Mouse (Mus musculus) NIH3T3 (cell line): ENCODE measurements at regions not wholly inside any gene's neighbourhood (a gene's known extent, or its start where the extent isn't known, plus 50 kb on each side); places are given as distances from the start of the nearest gene placed in this dataset.

Experiments
- DNase-seq: peaks from one replicate; pipeline ENCODE4 v3.0.0-alpha.2; 2012; ENCODE audit warnings: low read depth

GRCm38 (mm10) chr12:112335641-112336040 lies 153.6 kb upstream of the A530016L24Rik start:
- no peak for DNase-seq

DNA sequence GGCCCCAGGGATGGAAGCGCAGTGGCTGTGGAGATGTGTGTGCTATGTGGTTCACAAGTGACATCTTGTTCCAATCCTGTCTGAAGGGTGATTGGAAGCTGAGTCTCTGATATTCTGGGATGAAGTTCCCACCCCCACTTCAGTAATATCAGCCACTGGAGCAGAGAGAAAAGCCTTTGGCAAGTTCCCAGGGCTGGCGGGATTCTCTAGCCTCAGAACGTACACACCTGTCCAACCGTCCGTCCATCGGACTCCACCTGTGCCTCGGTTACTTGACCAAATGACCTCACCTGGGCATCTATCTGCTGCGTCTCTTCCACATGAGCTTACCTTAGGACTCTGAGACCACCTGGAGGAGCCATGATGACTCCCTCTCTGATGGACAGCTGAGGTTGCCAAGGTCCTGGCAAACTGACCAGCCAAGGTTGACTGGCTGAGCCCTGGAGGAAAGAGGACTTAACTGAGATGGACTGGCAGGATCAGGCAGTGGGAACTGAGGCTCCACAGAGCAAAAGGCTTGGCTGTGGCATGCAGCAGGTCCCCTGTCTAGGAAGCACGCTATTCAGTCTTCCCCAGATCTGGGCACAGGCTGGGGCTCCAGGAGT lies 152.5 kb upstream of the A530016L24Rik start:
- no peak for DNase-seq

DNA sequence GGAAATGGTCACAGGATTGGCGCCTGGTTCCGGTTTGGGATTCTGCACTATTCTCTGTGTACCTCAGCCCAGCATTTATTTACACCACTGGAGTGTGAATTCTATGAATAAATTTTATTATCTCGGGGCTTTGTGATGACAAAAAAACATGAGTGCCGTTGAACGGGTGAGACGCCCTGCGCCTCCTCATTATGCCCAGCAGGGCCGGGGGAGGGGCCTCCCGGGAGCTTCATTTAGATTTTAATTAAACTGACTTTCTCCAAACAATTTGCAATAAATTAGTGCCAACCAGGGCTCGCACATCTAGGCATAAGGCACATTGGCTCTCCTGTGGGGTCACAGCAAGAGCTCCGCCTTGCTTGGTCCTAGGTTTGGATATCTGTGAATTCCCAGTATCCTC lies 151.8 kb upstream of the A530016L24Rik start:
- no peak for DNase-seq

DNA sequence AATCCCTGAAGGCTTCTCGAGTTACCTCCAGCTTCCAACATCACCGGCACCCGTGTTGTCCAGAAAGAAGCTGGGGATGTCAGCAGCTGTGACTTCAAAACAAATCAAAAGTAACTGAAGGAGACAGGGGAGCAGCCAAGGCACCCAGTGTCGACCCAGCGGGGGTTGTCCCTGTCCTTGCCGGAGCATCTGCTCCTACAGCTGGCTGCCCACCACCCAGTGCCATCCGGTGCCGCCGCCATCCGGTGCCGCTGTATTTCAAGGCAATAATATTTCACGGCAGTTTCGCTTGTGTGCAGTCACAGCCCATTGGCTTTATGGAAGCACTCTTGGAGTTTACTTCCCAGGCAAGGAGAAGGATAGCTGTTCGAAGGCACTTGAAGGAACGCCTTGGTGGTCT lies 150.3 kb upstream of the A530016L24Rik start:
- DNase-seq = no peak

GRCm38 (mm10) chr12:112339481-112340179 lies 149.6 kb upstream of the A530016L24Rik start:
- DNase-seq = no peak

DNA sequence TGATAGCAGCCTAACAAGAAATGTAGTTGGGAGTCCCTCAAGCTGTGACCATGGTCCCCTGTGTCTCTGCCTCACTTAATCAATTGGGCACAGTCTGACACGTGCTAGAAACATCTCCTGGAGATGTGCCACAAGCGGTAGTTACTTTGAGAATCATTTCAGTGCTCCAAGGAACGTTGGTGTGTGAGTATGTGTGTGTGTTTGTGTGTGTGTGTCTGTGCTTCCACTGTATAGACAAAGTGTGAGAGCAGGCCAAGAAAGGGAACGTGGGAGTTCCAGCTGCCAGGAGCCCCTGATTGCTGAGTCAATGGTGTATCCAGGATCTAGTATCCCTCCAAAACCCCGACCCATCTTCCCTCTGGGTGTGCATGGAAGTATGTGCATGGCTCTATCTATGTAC lies 149.0 kb upstream of the A530016L24Rik start:
- DNase-seq = no peak

DNA sequence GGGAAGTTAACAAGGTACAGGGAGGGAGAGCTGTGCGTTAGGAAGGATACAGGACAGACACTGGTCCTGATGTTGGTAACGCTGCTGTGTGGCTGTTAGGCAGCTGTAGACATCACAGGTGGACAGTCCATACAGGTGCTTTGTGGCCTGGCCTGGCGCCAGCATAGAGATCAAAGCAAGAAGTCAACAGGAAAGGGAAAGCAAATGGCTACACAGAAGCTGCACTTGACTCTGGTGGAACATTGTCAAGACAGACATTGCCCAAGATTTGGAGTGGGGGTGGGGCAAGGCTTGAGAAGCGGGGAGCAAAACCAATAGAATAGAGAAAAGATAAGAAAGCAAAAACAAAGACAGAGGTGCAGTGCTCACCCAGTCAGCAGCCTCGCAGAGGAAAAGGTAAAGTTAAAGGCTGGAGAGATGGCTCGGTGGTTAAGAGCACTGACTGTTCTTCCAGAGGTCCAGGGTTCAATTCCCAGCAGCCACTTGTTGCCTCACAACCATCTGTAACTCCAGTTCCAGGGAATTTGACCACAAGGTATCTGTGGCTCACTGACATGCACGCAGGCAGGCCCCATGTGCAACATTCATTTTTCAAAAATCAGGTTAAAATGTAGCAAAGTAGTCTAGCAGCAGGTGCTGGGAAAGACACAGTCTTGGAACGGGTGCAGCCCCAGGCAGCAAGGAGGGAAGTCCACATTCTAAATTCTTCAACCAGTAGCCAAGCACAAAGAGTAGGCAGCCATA lies 147.3 kb upstream of the A530016L24Rik start:
- no peak for DNase-seq

DNA sequence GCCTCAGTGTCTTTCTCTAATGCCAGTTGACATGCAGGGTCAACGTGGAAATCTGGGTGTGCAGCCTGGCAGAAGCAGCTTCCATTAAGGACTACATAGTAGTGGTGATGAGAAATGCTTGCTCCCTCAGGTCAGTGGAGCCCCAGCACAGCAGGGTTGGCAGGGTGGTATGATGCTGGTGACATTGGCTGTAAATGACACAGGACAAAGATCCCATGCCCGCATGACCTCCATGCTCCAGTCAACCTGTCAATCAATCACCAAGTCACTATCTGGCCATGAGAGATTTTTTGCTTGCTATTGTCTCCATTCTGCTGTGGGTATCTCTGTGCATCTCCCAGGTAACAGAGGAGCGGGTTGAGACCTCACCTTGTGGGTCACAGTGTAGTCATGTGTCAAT lies 146.2 kb upstream of the A530016L24Rik start:
- DNase-seq = no peak

DNA sequence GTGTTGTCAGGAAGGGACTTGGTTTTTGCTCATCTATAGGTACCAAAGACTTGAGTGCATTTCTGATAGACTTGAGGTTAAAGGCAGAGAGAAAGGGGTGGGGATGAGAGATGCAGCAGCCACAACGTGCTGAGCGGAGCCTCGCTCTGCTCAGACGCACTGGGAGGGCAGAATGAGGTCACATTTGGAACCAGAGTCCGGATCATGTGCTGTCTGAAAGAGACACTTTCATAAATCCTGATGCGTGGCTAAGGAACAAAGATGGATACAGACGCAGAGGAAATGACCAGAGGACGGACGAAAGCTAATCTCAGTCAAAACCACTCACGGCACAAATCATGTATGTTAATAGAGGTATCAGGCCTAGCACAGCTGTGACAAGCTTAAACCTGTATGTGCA lies 145.0 kb upstream of the A530016L24Rik start:
- DNase-seq = no peak

DNA sequence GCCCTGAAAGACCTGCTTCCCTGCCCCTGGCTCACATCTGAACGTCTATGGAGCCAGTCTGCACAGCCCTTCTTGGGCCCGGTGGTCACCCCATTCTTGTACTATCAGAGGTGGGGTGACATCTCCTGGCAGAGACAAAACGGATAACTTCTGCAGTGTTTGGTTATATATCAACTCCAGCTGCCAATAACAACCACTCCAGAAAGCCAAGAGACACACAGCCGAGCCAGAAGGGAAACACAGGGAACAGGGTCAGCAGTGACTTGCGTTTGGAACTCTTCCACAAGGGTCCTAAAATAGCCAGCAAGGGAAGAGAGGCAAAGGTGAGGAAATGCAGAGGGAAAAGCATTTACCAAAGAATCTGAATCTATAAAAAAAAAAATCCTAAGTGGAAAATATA lies 143.5 kb upstream of the A530016L24Rik start:
- DNase-seq = no peak

DNA sequence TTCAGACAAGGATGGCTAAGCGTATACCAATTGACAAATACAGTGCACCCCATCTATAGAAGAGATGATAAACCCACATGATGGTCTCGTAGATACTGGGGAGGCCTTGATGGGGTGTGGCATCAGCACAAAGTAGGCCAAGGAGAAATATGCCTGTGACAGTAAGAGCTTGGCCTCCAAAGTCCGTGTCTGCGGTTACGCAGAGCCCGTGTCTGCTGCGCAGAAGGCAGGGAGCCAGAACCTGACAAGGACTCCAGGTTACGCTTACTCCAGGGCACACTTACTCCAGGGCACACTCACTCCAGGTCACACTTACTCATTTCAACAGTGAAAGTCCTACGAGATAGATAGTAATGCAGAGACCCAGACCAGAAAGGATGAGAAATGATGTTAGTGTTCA lies 141.1 kb upstream of the A530016L24Rik start:
- no peak for DNase-seq

DNA sequence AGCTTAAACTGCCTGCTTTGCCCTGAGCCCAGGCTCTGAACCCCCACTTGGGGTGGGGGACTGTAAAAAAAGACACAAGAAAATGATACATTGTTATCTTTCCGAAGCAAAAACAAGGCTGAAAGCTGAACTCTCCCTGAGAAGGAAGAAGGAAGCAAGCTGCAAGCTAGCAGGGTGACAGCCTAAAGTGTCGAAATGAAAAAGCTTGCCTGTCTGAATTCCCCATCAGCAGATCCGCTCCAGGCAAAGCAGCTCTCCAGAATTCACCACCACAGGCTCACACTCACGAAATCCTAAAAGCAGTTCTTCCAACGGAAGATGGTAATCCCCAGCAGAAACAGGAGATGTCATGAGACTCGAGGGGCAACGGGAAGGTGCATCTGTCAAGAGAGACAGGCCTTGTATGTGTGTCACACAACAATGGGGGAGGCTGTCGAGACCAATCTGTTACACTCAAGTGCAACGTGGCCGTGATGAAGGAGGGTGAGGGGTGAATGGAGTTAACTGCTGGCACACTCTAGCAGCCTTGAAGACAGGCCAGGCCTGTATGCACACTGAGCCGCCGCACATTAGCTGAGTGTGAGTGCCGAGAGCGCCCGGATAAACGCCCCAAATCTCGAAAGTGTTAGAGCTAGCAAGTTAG lies 139.5 kb upstream of the A530016L24Rik start:
- DNase-seq = no peak

- DNase-seq = no peak
Observed at GRCm38 (mm10) chr12:112350733-112351132, 138.5 kb upstream of the A530016L24Rik start.

DNA sequence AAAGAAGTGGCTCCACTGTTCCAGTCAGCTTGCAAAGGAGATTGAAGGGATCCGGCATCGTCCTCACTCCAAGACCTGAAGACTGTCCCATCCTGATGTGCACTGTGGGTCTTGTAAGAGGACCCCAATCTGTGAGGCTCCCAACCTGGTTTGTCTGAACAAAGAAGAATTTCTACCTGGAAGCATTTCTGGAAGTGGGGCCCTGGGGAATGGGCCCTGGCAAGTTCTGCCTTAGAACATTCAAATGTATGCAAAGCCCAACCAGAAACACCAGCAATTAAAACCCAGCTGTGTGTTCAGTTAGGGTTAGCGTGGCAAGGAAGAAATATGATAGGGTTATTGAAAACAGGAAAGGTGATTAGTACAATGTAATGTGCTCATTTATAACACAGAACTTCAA lies 125.9 kb upstream of the A530016L24Rik start:
- no peak for DNase-seq

GRCm38 (mm10) chr12:112367221-112367620 lies 122.0 kb upstream of the A530016L24Rik start:
- no peak for DNase-seq

- no peak for DNase-seq
Observed at GRCm38 (mm10) chr12:112368112-112368511, 121.1 kb upstream of the A530016L24Rik start.

DNA sequence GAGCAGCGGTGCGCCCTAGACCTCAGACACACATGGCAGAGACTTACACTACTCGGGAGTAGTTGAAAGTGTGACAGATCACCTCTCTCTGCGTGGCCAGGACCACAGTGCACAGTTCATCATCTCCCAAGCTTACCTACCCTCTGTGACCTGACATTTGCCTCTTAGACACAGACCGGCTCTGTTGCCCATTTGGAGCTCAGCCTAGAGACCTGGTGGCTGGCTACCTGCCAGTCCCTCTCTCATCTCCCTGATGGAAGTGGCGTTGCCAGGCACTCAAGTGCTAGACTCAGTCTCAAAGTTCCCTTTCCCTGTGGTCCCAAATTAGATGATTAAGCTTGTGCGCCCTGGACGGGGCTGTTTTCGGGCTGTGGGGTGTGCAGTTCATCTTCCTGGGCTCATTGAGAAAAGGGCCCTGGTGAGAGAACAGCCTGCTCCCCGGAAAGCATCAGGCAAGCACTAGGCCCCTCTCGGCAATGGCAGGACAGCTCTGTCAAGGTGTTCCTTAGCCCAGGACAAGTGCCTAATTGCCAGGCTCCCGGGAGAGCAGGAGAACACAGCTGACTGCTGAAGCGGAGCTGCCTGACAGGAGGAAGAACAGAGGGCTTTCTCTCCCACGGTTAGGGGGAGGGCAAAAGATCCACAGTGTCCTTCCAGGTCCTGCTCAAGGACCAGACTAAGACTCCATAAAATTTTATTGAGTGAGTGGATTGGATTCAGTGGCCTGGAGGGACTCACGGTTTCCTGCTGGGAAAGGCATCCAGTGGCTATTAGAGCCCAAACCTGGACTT lies 119.5 kb upstream of the A530016L24Rik start:
- DNase-seq = no peak

- DNase-seq = peak; percentile 11
Observed at GRCm38 (mm10) chr12:112372234-112373050, 116.8 kb upstream of the A530016L24Rik start.

DNA sequence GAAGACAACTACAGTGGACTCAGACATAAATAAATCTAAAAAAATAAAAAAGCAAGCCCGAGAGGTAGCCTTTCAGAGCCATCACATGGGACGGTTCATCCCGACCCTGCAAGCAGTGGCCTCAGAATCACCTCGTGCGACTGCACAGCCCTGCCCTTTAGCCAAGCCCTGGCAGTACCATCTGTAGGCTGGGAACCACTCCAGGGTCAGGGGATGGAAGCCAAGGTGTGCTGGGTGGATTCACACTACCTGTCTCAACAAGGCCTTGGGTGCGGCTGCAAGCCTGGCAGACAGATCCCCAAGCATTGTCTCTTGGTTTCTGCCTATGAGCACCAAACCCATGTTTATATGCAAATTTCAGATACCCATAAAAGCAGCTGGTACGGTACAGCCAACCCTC lies 115.3 kb upstream of the A530016L24Rik start:
- DNase-seq = no peak

GRCm38 (mm10) chr12:112376236-112376635 lies 113.0 kb upstream of the A530016L24Rik start:
- DNase-seq = no peak

- DNase-seq = no peak
Observed at GRCm38 (mm10) chr12:112376701-112377100, 112.5 kb upstream of the A530016L24Rik start.
